8 mouse cellular contexts compared by ENCODE assay signal in genomic region chrX:82814618-82815017, GRCm38 (mm10).
DNase-seq lines count a peak whose midpoint lies in the region; ATAC-seq lines count a peak whose summit lies in the region.

No protein-coding gene starts in this region.

- no peaks in the 10 kb centered on the region for H3K27me3 ChIP-seq in kidney, embryonic 15.5 days
- H3K27me3 ChIP-seq in forebrain, embryonic 12.5 days: no peaks in the 10 kb centered on the region

- peak overlapping the region; percentile 45 for H3K4me2 ChIP-seq in kidney, embryonic 15.5 days
- H3K4me2 ChIP-seq in forebrain, embryonic 12.5 days: peak overlapping the region; percentile 45

- DNase-seq in kidney, postnatal 14 days: no peak
- peak; percentile 9 to 16 for DNase-seq in left cerebral cortex, adult 18-20 months (ENCODE audit: low spot score in 2 of 2)
- peak; percentile 28 for DNase-seq in right cerebral cortex, adult 18-20 months
- no peak for DNase-seq in T-cell, adult 2 months (ENCODE audit: low spot score)
- no peak for DNase-seq in adrenal gland, adult 2 months
- DNase-seq in adrenal gland, adult 8-10 months: no peak

- H3K9ac ChIP-seq in kidney, embryonic 15.5 days: no peak overlapping the region
- no peak overlapping the region for H3K9ac ChIP-seq in forebrain, embryonic 12.5 days

- no peak for ATAC-seq in kidney, embryonic 15.5 days (replicated peaks; ENCODE audit: low FRiP score)
- no peak for ATAC-seq in forebrain, embryonic 12.5 days (ENCODE audit: low FRiP score)

- no peak overlapping the region for H3K27ac ChIP-seq in kidney, embryonic 15.5 days
- H3K27ac ChIP-seq in forebrain, embryonic 12.5 days: no peak overlapping the region

- no peaks in the 10 kb centered on the region for H3K4me1 ChIP-seq in kidney, embryonic 15.5 days
- H3K4me1 ChIP-seq in forebrain, embryonic 12.5 days: no peaks in the 10 kb centered on the region

- 28% methylated on average over 11 of the region's 11 CpGs for WGBS in kidney, embryonic 15.5 days
- 25% methylated on average over 11 of the region's 11 CpGs for WGBS in forebrain, embryonic 12.5 days

- H3K4me3 ChIP-seq in kidney, embryonic 15.5 days (replicated peaks): peak overlapping the region; percentile 31
- peak overlapping the region; percentile 25 for H3K4me3 ChIP-seq in forebrain, embryonic 12.5 days (replicated peaks)

- no peaks in the 10 kb centered on the region for H3K36me3 ChIP-seq in kidney, embryonic 15.5 days
- no peaks in the 10 kb centered on the region for H3K36me3 ChIP-seq in forebrain, embryonic 12.5 days (replicated peaks)

- no peaks in the 10 kb centered on the region for H3K9me3 ChIP-seq in kidney, embryonic 15.5 days (replicated peaks)
- H3K9me3 ChIP-seq in forebrain, embryonic 12.5 days: no peaks in the 10 kb centered on the region

Comparison
In these comparisons a context has a peak if more than half of its experiments do, and no peak if none do; other contexts are left out.
1. DNase-seq: peak in left cerebral cortex, adult 18-20 months (2 of 2) and right cerebral cortex, adult 18-20 months (single experiment); none in kidney, postnatal 14 days (single experiment), T-cell, adult 2 months (single experiment), adrenal gland, adult 2 months (single experiment) and adrenal gland, adult 8-10 months (single experiment).